Mouse (Mus musculus) stomach, postnatal 0 days (tissue): ENCODE data around the gene 4933405L10Rik. TPM values are rescaled to one million over a fixed set of nuclear protein-coding genes. Genes with fewer than 3 reads are reported as not detected.

Experiments used
- ATAC-seq: fragments of 200-750 bp; cut with Nextera tagmentation; 2 replicates; pipeline ENCODE4 v1.8.0; 2017; ENCODE audit not compliant: low FRiP score, low TSS enrichment
- DNase-seq: peaks from one replicate; pipeline ENCODE4 v3.0.0-alpha.2; 2016; ENCODE audit warnings: low spot score
- H3K27ac ChIP-seq: fragments of 300-500 bp; sonication (generic); replicated peaks from 2 replicates; pipeline ENCODE4 v1.5.1; 2014; ENCODE audit warnings: mild to moderate bottlenecking, control low read depth
- H3K27me3 ChIP-seq: fragments of 300-500 bp; sonication (generic); 2 replicates; pipeline ENCODE4 v1.6.1; 2014; ENCODE audit warnings: low read length; ENCODE audit not compliant: control insufficient read depth, insufficient read depth
- H3K36me3 ChIP-seq: fragments of 300-500 bp; sonication (generic); 2 replicates; pipeline ENCODE4 v1.6.1; 2014; ENCODE audit warnings: low read length, mixed read lengths; ENCODE audit not compliant: control insufficient read depth, insufficient read depth
- H3K4me1 ChIP-seq: fragments of 300-500 bp; sonication (generic); replicated peaks from 2 replicates; pipeline ENCODE4 v1.6.1; 2014; ENCODE audit warnings: antibody characterized with exemption; ENCODE audit not compliant: control insufficient read depth, insufficient read depth
- H3K4me2 ChIP-seq: fragments of 300-500 bp; sonication (generic); replicated peaks from 2 replicates; pipeline ENCODE4 v1.6.1; 2014; ENCODE audit warnings: low read depth, mild to moderate bottlenecking, control low read depth, moderate library complexity
- H3K4me3 ChIP-seq: fragments of 300-500 bp; sonication (generic); 2 replicates; pipeline ENCODE4 v1.5.1; 2014; ENCODE audit warnings: low read depth, low read length, control low read depth
- H3K9ac ChIP-seq: fragments of 300-500 bp; sonication (generic); 2 replicates; pipeline ENCODE4 v1.6.1; 2014; ENCODE audit warnings: mild to moderate bottlenecking, low read length, control low read depth, mixed read lengths
- H3K9me3 ChIP-seq: fragments of 300-500 bp; sonication (generic); 2 replicates; pipeline ENCODE4 v1.6.1; 2016; ENCODE audit warnings: low read length; ENCODE audit not compliant: control insufficient read depth
- CTCF ChIP-seq: IDR thresholded peaks from 2 replicates; pipeline ENCODE4 v1.5.1; 2016; ENCODE audit warnings: antibody characterized with exemption, low read depth, mild to moderate bottlenecking, moderate library complexity
- EP300 ChIP-seq: optimal IDR thresholded peaks from 2 replicates; pipeline ENCODE3; 2016; ENCODE audit warnings: antibody characterized with exemption
- WGBS: fragments of 180-500 bp; shearing (Covaris S2); extraction: QIAGEN DNeasy Blood & Tissue Kit; methylation state at CpG from one replicate; pipeline ENCODE4 v1.1.7; 2014; 5-methylcytosine and 5-hydroxymethylcytosine counted together
- polyA plus RNA-seq: library from polyadenylated mRNA; unstranded; fragments of >200 nt; fragmentation: Nextera tagmentation; extraction: Ambion mirVana; gene quantifications from 2 replicates; pipeline ENCODE4 v1.2.1, GENCODE M21; 2015

Gene 4933405L10Rik
- polyA plus RNA-seq, 1 experiment from 2014 or later: 0.13 TPM

DNA sequence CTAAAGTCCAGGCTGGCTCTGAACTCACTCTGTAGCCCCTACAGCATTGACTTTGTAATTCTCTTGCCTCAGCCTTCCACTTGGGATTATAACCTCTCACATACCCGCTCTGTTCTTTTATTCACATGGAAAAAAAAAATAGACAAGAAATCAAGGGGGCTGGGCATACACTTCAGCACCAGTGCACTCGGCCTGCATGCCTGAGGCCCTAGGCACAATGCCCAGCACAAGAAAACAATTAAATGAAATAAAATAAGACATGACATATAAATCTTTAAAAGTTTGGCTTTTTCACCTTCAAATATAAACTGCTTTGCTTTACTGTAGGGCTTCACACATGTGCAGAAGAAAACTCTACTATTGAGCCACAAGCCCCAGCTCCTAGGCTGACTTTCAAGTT, 46.5 kb downstream of the 4933405L10Rik start:
- TF ChIP-seq EP300 (no peak), CTCF (no peak)
- Histone ChIP-seq H3K4me2 (no peak overlapping the region), H3K9me3 (no peaks in the 10 kb centered on the region), H3K4me3 (no peak overlapping the region), H3K27ac (no peak overlapping the region), H3K36me3 (no peaks in the 10 kb centered on the region), H3K4me1 (peaks cover 5% of the 10 kb centered on the region), H3K9ac (no peak overlapping the region), H3K27me3 (no peaks in the 10 kb centered on the region)
- DNase-seq (no peak), ATAC-seq (no peak)
- 41% methylated on average over 2 of the region's 2 CpGs for WGBS

GRCm38 (mm10) chr8:105754688-105755087, 47.2 kb downstream of the 4933405L10Rik start:
- Histone ChIP-seq H3K4me1 (peaks cover 8% of the 10 kb centered on the region), H3K9me3 (no peaks in the 10 kb centered on the region), H3K4me3 (no peak overlapping the region), H3K27me3 (no peaks in the 10 kb centered on the region), H3K36me3 (no peaks in the 10 kb centered on the region), H3K4me2 (no peak overlapping the region), H3K27ac (no peak overlapping the region), H3K9ac (no peak overlapping the region)
- WGBS: 50% methylated on average over 2 of the region's 2 CpGs
- ATAC-seq: no peak
- no peak for DNase-seq
- no peak for TF ChIP-seq CTCF
- no peak for TF ChIP-seq EP300

DNA sequence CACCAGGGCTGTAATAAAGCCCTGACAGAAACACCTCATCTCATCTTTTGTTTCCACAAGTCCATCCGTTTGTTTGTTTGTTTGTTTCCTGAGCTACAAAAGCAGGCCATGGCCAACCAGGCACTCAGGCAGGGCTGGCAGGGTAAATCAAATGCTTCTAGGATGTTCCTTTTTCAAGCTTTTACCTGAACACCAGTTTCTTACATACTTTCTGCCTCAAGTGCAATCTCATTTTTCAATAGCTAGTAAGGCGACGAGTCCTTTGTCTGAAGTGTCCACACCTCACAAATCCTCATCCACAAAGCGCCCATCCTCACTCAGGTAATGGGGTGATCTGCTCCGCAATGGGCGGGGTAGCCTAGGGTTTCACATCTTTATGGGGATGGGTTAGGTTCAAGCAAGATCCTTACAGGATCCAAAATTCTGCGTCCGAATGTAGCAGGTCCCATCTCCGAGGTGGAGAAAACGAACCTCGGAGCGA, 50.4 kb downstream of the 4933405L10Rik start:
- TF ChIP-seq CTCF: no peak
- no peak for TF ChIP-seq EP300
- Histone ChIP-seq H3K4me2 (peak overlapping the region; percentile 89), H3K4me1 (0 out of 2 replicates have a peak, but pooled peaks cover 2% of the 10 kb centered on the region), H3K9ac (peak overlapping the region; percentile 82), H3K9me3 (no peaks in the 10 kb centered on the region), H3K27ac (peak overlapping the region; percentile 73), H3K27me3 (no peaks in the 10 kb centered on the region), H3K4me3 (peak overlapping the region; percentile 90), H3K36me3 (no peaks in the 10 kb centered on the region)
- no peak for DNase-seq
- 3% methylated on average over 12 of the region's 12 CpGs for WGBS
- no peak; the same call in 1 of the 2 replicates for ATAC-seq

GRCm38 (mm10) chr8:105758277-105759108, 51.0 kb downstream of the 4933405L10Rik start, which contains the start of gene Gfod2:
Gene Gfod2, minus strand, starts transcription at chr8:105758664.
- no peaks in the 10 kb centered on the region for H3K36me3 ChIP-seq
- H3K4me2 ChIP-seq: peak within 1 kb of the TSS; percentile 89
- H3K9me3 ChIP-seq: no peaks in the 10 kb centered on the region
- no peaks in the 10 kb centered on the region for H3K27me3 ChIP-seq
- 0 out of 2 replicates have a peak, but pooled peaks cover 2% of the 10 kb centered on the region for H3K4me1 ChIP-seq
- DNase-seq: peak; percentile 98
- H3K4me3 ChIP-seq: peak within 1 kb of the TSS; percentile 90
- H3K27ac ChIP-seq: peak within 1 kb of the TSS; percentile 73
- ATAC-seq: peak; percentile 97
- no peak for TF ChIP-seq EP300
- TF ChIP-seq CTCF: no peak
- H3K9ac ChIP-seq: peak within 1 kb of the TSS; percentile 82
- WGBS: 3% methylated on average over 56 of the region's 57 CpGs

Other genes with a start within 250 kb of the 4933405L10Rik start
- 89.9 and 99.8 TPM in 2 replicates for gene Tppp3, start 236.1 kb upstream of the 4933405L10Rik start, polyA plus RNA-seq
- 15.6 and 17.2 TPM in 2 replicates for gene Zdhhc1, start 210.8 kb upstream of the 4933405L10Rik start, polyA plus RNA-seq
- gene Hsd11b2, start 188.9 kb upstream of the 4933405L10Rik start, polyA plus RNA-seq: 2.5 and 2.8 TPM in 2 replicates
- gene Atp6v0d1, start 141.6 kb upstream of the 4933405L10Rik start, polyA plus RNA-seq: 96.2 and 101 TPM in 2 replicates
- gene Ripor1, start 102.4 kb upstream of the 4933405L10Rik start, polyA plus RNA-seq: 8.9 and 9.3 TPM in 2 replicates
- 43.3 and 56.6 TPM in 2 replicates for gene Ctcf, start 71.1 kb upstream of the 4933405L10Rik start, polyA plus RNA-seq
- gene Agrp, start 70.3 kb upstream of the 4933405L10Rik start, polyA plus RNA-seq: 0.45 and 0.98 TPM in 2 replicates
- 0.58 and 0.61 TPM in 2 replicates for gene Carmil2, start 21.4 kb upstream of the 4933405L10Rik start, polyA plus RNA-seq
- gene Acd, start 6.6 kb upstream of the 4933405L10Rik start, polyA plus RNA-seq: 26.7 and 30.7 TPM in 2 replicates
- 12.4 and 13.0 TPM in 2 replicates for gene Pard6a, start 6.5 kb upstream of the 4933405L10Rik start, polyA plus RNA-seq
- 5.4 and 5.8 TPM in 2 replicates for gene Enkd1, start 555 bp downstream of the 4933405L10Rik start, polyA plus RNA-seq
- 14.5 and 16.9 TPM in 2 replicates for gene Gfod2, start 51.0 kb downstream of the 4933405L10Rik start, polyA plus RNA-seq
- gene Ranbp10, start 119.7 kb downstream of the 4933405L10Rik start, polyA plus RNA-seq: 7.1 TPM in 2 replicates
- not detected in 2 replicates for gene Tsnaxip1, start 120.1 kb downstream of the 4933405L10Rik start, polyA plus RNA-seq
- 14.2 and 15.1 TPM in 2 replicates for gene Cenpt, start 145.6 kb downstream of the 4933405L10Rik start, polyA plus RNA-seq
- gene Thap11, start 147.5 kb downstream of the 4933405L10Rik start, polyA plus RNA-seq: 36.8 and 37.8 TPM in 2 replicates
- 83.5 and 103 TPM in 2 replicates for gene Nutf2, start 152.9 kb downstream of the 4933405L10Rik start, polyA plus RNA-seq
- 13.7 and 14.8 TPM in 2 replicates for gene Edc4, start 173.2 kb downstream of the 4933405L10Rik start, polyA plus RNA-seq
- gene Nrn1l, start 185.9 kb downstream of the 4933405L10Rik start, polyA plus RNA-seq: 0.40 TPM in 1 of 2 replicates, not detected in the other
- 13.4 and 14.8 TPM in 2 replicates for gene Pskh1, start 192.8 kb downstream of the 4933405L10Rik start, polyA plus RNA-seq
- gene Ctrl, start 226.2 kb downstream of the 4933405L10Rik start, polyA plus RNA-seq: 0.22 and 0.85 TPM in 2 replicates
- 65.9 and 68.0 TPM in 2 replicates for gene Psmb10, start 230.8 kb downstream of the 4933405L10Rik start, polyA plus RNA-seq
- 0.75 and 0.77 TPM in 2 replicates for gene Lcat, start 235.7 kb downstream of the 4933405L10Rik start, polyA plus RNA-seq